Mouse (Mus musculus) spleen, postnatal 14 days (tissue): ENCODE measurements around the gene Mcm9.
A peak's percentile ranks its signal among the peaks of the same experiment; 100 is the strongest.

Experiments
- DNase-seq, 2 experiments: peaks; one replicate each; pipeline ENCODE4 v3.0.0; 2021 to 2022; ENCODE audit warnings: low spot score in 2 of 2

Gene Mcm9

GRCm38 (mm10) chr10:53580137-53580536, 50.1 kb downstream of the Mcm9 start:
- DNase-seq, result no peak

- DNase-seq, result no peak
These were observed 61.7 kb downstream of the Mcm9 start for GRCm38 (mm10) chr10:53568531-53568930.

GRCm38 (mm10) chr10:53565538-53565937, 64.7 kb downstream of the Mcm9 start:
- no peak for DNase-seq

GRCm38 (mm10) chr10:53562001-53562400, 68.2 kb downstream of the Mcm9 start:
- DNase-seq, result no peak

- no peak for DNase-seq
These were observed 92.6 kb downstream of the Mcm9 start for GRCm38 (mm10) chr10:53537596-53537995.

- DNase-seq, result no peak
These were observed 97.9 kb downstream of the Mcm9 start for GRCm38 (mm10) chr10:53532297-53532696.

GRCm38 (mm10) chr10:53527838-53528773, 102.1 kb downstream of the Mcm9 start:
- DNase-seq, result peak in 1 of 2 experiments; percentile 14

GRCm38 (mm10) chr10:53527344-53527743, 102.9 kb downstream of the Mcm9 start:
- DNase-seq, result no peak

GRCm38 (mm10) chr10:53526350-53526749, 103.9 kb downstream of the Mcm9 start:
- no peak for DNase-seq

GRCm38 (mm10) chr10:53525265-53525976, 104.8 kb downstream of the Mcm9 start:
- DNase-seq, result no peak

GRCm38 (mm10) chr10:53519068-53519954, 110.9 kb downstream of the Mcm9 start:
- no peak for DNase-seq

- DNase-seq, result no peak
These were observed 111.7 kb downstream of the Mcm9 start for GRCm38 (mm10) chr10:53518599-53518913.

GRCm38 (mm10) chr10:53517770-53518598, 112.3 kb downstream of the Mcm9 start:
- no peak for DNase-seq

- no peak for DNase-seq
These were observed 117.7 kb downstream of the Mcm9 start for GRCm38 (mm10) chr10:53512491-53512890.

- no peak for DNase-seq
These were observed 121.0 kb downstream of the Mcm9 start for GRCm38 (mm10) chr10:53509158-53509773.

- no peak for DNase-seq
These were observed 121.6 kb downstream of the Mcm9 start for GRCm38 (mm10) chr10:53508676-53509075.

GRCm38 (mm10) chr10:53505526-53505925, 124.7 kb downstream of the Mcm9 start:
- no peak for DNase-seq

GRCm38 (mm10) chr10:53505069-53505468, 125.2 kb downstream of the Mcm9 start:
- no peak for DNase-seq

GRCm38 (mm10) chr10:53502875-53503816, 127.1 kb downstream of the Mcm9 start:
- no peak for DNase-seq
